Mouse (Mus musculus): ENCODE measurements around the gene Prdm11.

Gene Prdm11

DNA sequence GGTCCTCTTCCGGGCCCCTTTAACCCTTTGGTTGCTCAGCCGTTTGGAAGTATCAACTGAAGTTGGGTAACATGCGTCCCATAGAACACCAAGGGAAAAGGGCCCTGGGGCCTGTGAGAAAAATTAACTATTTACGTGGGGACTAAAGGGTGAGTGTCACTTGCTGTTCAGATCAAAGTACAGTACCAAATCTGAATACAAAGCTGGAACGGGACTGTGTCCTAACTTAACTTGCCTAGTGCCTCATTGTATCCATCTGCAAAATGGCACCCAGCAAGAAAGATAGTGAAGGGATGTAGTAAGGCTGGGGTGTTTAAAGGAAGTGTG, 505 bp upstream of the Prdm11 start:
- in situ Hi-C loops (cut with MseI, MboI) = no loop called here

GRCm38 (mm10) chr2:93045129-93045817, 694 bp downstream of the Prdm11 start:
- in situ Hi-C loops (cut with MseI, MboI) = no loop called here

- in situ Hi-C loops (cut with MseI, MboI) = no loop called here
These were observed 2.4 kb downstream of the Prdm11 start for GRCm38 (mm10) chr2:93043449-93044157.

- in situ Hi-C loops (cut with MseI, MboI) = no loop called here
These were observed 4.5 kb downstream of the Prdm11 start for GRCm38 (mm10) chr2:93041470-93041869.

- in situ Hi-C loops (cut with MseI, MboI) = no loop called here
These were observed 5.1 kb downstream of the Prdm11 start for GRCm38 (mm10) chr2:93040841-93041240.

DNA sequence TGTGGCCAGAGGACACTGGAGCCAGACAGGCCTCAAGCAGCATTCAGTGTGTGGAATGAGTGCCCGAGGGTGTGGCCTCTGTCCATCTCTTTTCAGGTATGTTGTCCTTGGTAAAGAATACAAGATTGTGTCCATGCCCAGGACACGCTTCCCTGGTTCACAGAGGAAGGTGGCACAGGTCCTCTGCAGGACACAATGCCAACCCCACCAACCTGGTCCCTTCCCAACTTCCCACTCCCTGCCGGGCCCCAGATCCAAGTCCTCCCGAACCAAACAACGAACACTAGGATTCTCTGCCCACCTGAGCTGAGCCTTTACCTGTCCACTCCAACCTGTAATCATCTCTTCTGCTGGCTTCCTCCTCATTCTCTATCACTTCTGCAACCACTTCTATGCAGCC, 6.3 kb downstream of the Prdm11 start:
- in situ Hi-C loops (cut with MseI, MboI) = no loop called here

DNA sequence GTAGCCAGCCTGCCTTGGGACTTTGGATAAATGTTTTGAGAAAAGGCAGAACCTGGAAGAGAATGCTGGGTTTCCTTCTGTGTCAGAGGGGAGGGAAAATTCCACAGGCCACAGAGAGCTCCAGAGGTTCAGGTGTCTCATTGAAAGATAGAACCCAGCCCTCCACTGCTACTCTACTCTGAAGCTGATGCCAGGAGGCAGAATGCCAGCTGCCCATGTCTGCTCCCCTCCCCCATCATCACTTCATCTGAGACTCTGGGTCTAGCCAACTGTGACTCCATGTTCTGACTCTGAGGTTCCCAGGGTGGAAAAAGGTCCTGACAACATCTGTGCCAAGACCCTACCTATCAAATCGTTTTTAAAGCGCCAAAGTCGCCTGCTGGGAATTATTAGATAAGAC, 6.9 kb downstream of the Prdm11 start:
- in situ Hi-C loops (cut with MseI, MboI) = no loop called here

DNA sequence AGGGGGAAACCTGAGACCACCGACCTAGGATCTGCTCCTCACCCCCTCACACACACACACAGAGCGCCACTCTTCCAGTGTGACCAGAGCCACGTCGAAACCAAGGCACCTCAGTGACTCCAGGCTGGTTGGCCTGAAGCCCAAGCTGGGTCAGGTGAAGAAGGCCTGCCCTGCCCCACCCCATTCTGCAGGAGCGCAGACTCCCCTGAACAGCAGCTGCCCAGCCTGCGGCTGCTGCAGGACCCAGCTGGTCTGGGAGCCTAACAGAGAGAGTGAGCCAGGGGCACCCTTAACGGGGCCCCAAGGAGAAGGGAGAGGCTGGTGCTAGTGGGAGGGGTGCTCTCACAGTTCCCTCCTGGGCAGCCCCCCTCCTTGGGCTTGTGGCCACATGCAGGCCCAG, 10.3 kb downstream of the Prdm11 start:
- in situ Hi-C loops (cut with MseI, MboI) = no loop called here

DNA sequence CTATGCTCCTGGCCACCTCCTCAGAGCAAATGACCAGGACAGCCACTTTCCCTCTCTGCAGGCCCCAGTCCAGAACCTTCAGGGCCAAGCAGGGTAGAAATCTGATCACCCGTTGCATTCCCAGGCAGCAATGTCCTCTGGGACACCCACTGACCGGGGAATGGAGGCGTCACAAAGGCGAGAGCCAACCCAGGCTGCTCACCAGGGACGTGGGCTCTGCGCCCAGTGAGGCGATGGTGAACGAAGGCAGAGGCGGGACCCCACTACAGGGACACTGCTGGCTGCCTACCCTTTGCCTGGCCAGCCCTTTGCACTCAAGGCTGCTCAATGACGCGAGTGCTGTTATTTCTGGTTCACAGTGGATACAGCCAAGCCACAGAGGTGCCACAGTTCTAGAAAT, 13.3 kb downstream of the Prdm11 start:
- in situ Hi-C loops (cut with MseI, MboI) = no loop called here

- in situ Hi-C loops (cut with MseI, MboI) = no loop called here
These were observed 13.9 kb downstream of the Prdm11 start for GRCm38 (mm10) chr2:93032049-93032448.

- in situ Hi-C loops (cut with MseI, MboI) = no loop called here
These were observed 14.9 kb downstream of the Prdm11 start for GRCm38 (mm10) chr2:93031021-93031420.

DNA sequence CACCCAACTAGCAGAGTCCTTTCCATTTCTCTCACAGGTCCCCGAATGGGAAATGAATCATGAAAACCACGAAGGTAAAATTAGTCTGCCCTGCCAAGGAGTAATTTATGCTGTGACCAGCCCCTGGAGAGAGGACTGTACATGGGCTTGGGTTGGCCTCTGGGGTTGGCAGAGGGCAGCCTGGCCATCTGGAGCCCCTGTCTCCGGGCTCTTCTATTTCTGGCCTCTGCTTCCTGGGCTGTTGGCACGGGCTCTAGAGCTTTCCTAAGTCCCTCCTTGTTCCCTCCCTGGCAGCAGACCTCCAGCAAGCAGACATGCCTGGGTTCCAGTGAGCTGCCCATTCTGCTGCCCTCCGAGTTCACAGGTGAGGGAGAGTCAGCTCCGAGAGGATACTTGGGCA, 15.9 kb downstream of the Prdm11 start:
- in situ Hi-C loops (cut with MseI, MboI) = no loop called here

GRCm38 (mm10) chr2:93029267-93030060, 16.5 kb downstream of the Prdm11 start:
- in situ Hi-C loops (cut with MseI, MboI) = no loop called here

DNA sequence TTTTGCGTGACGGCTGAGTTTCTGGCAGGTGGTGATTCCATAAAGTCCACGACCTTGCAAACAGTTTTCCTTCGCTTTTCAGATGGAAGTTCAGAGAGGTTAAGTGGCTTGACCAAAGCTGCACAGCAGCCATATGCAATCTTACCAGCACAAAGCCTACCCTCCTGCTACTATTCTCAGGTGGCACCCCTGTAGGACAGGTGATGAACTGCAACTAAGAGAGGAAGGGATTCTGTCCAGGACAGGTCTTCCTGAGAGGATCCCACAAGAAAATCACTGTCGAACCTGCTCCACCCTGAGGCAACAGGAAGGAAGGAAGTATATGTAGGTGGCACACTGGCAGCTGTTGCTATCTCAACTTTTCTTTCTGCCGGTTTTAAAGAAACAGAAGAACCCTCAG, 17.1 kb downstream of the Prdm11 start:
- in situ Hi-C loops (cut with MseI, MboI) = no loop called here

- in situ Hi-C loops (cut with MseI, MboI) = no loop called here
These were observed 18.3 kb downstream of the Prdm11 start for GRCm38 (mm10) chr2:93027713-93028112.

GRCm38 (mm10) chr2:93024431-93024830, 21.5 kb downstream of the Prdm11 start:
- in situ Hi-C loops (cut with MseI, MboI) = no loop called here

- in situ Hi-C loops (cut with MseI, MboI) = no loop called here
These were observed 27.1 kb downstream of the Prdm11 start for GRCm38 (mm10) chr2:93018854-93019253.

- in situ Hi-C loops (cut with MseI, MboI) = no loop called here
These were observed 28.8 kb downstream of the Prdm11 start for GRCm38 (mm10) chr2:93017151-93017550.

GRCm38 (mm10) chr2:93015041-93015440, 30.9 kb downstream of the Prdm11 start:
- in situ Hi-C loops (cut with MseI, MboI) = no loop called here

GRCm38 (mm10) chr2:93014093-93014937, 31.7 kb downstream of the Prdm11 start:
- in situ Hi-C loops (cut with MseI, MboI) = no loop called here

- in situ Hi-C loops (cut with MseI, MboI) = no loop called here
These were observed 32.4 kb downstream of the Prdm11 start for GRCm38 (mm10) chr2:93013415-93014092.
